Mouse (Mus musculus) forebrain, embryonic 14.5 days (tissue): ENCODE data around the gene Rhpn2. TPM values are rescaled to one million over a fixed set of nuclear protein-coding genes. Genes with fewer than 3 reads are reported as not detected.

Experiments used
- ATAC-seq: fragments of 200-750 bp; cut with Nextera tagmentation; 2 replicates; pipeline ENCODE4 v1.8.0; 2017; ENCODE audit warnings: mild to moderate bottlenecking, moderate library complexity
- DNase-seq: peaks from one replicate; pipeline ENCODE4 v3.0.0-alpha.2; 2015; ENCODE audit warnings: low spot score
- H3K27ac ChIP-seq: fragments of 300-500 bp; sonication (generic); 2 replicates; pipeline ENCODE4 v1.5.1; 2014; ENCODE audit warnings: low read depth, mild to moderate bottlenecking, control low read depth, low read length, moderate library complexity
- H3K27me3 ChIP-seq: fragments of 300-500 bp; sonication (generic); replicated peaks from 2 replicates; pipeline ENCODE4 v1.6.1; 2014; ENCODE audit warnings: low read length, control low read depth, mixed read lengths; ENCODE audit not compliant: control insufficient read depth, insufficient read depth
- H3K36me3 ChIP-seq: fragments of 300-500 bp; sonication (generic); 2 replicates; pipeline ENCODE4 v1.6.1; 2014; ENCODE audit warnings: low read length, control low read depth; ENCODE audit not compliant: control insufficient read depth, insufficient read depth
- H3K4me1 ChIP-seq: fragments of 300-500 bp; sonication (generic); 2 replicates; pipeline ENCODE4 v1.6.1; 2014; ENCODE audit warnings: antibody characterized with exemption, low read length, control low read depth; ENCODE audit not compliant: control insufficient read depth, insufficient read depth
- H3K4me2 ChIP-seq: fragments of 300-500 bp; sonication (generic); 2 replicates; pipeline ENCODE4 v1.6.1; 2014; ENCODE audit warnings: mild to moderate bottlenecking, control low read depth, low read length
- H3K4me3 ChIP-seq: fragments of 300-500 bp; sonication (generic); 2 replicates; pipeline ENCODE4 v1.5.1; 2014; ENCODE audit warnings: low read depth, low read length, control low read depth
- H3K9ac ChIP-seq: fragments of 300-500 bp; sonication (generic); 2 replicates; pipeline ENCODE4 v1.6.1; 2014; ENCODE audit warnings: mild to moderate bottlenecking, low read length, control low read depth, moderate library complexity
- H3K9me3 ChIP-seq: fragments of 300-500 bp; sonication (generic); replicated peaks from 2 replicates; pipeline ENCODE4 v1.6.1; 2016; ENCODE audit warnings: low read length, control low read depth, mixed read lengths; ENCODE audit not compliant: control insufficient read depth
- WGBS: fragments of 180-500 bp; shearing (Covaris S2); extraction: QIAGEN DNeasy Blood & Tissue Kit; methylation state at CpG from one replicate; pipeline ENCODE4 v1.1.7; 2014; 5-methylcytosine and 5-hydroxymethylcytosine counted together
- polyA plus RNA-seq: library from polyadenylated mRNA; unstranded; fragments of >200 nt; fragmentation: Nextera tagmentation; extraction: Ambion mirVana; gene quantifications from 2 replicates; pipeline ENCODE4 v1.2.1, GENCODE M21; 2014

Rhpn2 gene
- polyA plus RNA-seq, 1 experiment from 2014 or later = 1.2 TPM

GRCm38 (mm10) chr7:35355303-35355872 lies 21.4 kb downstream of the Rhpn2 start:
- no peak overlapping the region for H3K4me3 ChIP-seq
- no peaks in the 10 kb centered on the region for H3K27me3 ChIP-seq
- no peak for DNase-seq
- H3K9me3 ChIP-seq = no peaks in the 10 kb centered on the region
- H3K9ac ChIP-seq = no peak overlapping the region
- no peak overlapping the region for H3K4me2 ChIP-seq
- no peaks in the 10 kb centered on the region for H3K4me1 ChIP-seq
- 88% methylated on average over 5 of the region's 5 CpGs for WGBS
- ATAC-seq = no peak
- H3K27ac ChIP-seq = no peak overlapping the region
- H3K36me3 ChIP-seq = no peaks in the 10 kb centered on the region

DNA sequence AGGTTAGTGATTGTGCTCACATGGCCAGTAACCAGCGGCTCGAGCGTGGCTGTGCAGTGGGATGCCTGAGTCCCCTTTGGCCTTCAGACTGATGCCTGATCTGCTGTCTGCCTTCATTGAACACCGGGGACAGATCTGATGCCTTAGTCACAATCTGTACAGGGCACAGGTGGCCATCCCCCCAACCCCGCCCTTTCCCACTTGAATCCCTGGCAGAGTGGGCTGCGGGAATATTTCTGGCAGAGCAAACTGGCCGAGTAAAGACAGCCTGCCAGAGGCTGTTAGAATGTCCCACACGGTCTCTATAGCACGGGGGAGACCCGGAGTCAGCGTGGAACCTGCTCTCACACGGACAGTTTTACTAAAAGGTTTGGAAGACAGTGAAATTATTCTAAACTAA lies 23.7 kb downstream of the Rhpn2 start:
- no peaks in the 10 kb centered on the region for H3K4me1 ChIP-seq
- DNase-seq (no peak), ATAC-seq (no peak)
- 87% methylated on average over 12 of the region's 12 CpGs for WGBS
- H3K9me3 ChIP-seq = no peaks in the 10 kb centered on the region
- H3K27me3 ChIP-seq = no peaks in the 10 kb centered on the region
- H3K4me2 ChIP-seq = no peak overlapping the region
- no peaks in the 10 kb centered on the region for H3K36me3 ChIP-seq
- H3K4me3 ChIP-seq = no peak overlapping the region
- no peak overlapping the region for H3K27ac ChIP-seq
- H3K9ac ChIP-seq = no peak overlapping the region

- no peaks in the 10 kb centered on the region for H3K36me3 ChIP-seq
- DNase-seq (no peak), ATAC-seq (no peak)
- WGBS = 80% methylated on average over 5 of the region's 5 CpGs
- H3K4me1 ChIP-seq = no peaks in the 10 kb centered on the region
- no peak overlapping the region for H3K4me2 ChIP-seq
- H3K27ac ChIP-seq = no peak overlapping the region
- no peaks in the 10 kb centered on the region for H3K27me3 ChIP-seq
- no peak overlapping the region for H3K4me3 ChIP-seq
- no peaks in the 10 kb centered on the region for H3K9me3 ChIP-seq
- no peak overlapping the region for H3K9ac ChIP-seq
Measured at GRCm38 (mm10) chr7:35362253-35362652, 28.3 kb downstream of the Rhpn2 start.

DNA sequence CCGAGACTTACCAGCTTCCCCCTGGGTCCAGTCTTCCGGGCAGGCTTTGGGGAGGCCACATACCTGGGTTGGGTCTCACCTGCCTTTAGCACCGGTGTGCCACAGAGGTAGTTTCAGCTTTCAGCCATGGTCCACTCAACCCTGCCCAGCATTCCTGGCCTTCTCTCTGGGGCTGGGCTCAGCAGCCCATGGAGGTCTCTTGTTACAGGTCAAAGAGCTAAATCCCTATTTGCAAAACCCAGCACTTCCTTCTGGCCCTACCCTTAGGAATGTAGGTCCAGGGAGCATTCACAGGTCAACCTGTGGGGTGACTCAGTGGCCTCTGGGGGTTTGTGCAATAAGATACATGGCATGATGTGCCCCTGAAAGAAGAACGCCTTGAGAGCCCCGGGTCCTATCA lies 28.9 kb downstream of the Rhpn2 start:
- WGBS = 72% methylated on average over 5 of the region's 5 CpGs
- Histone ChIP-seq H3K4me3 (no peak overlapping the region), H3K36me3 (no peaks in the 10 kb centered on the region), H3K27me3 (no peaks in the 10 kb centered on the region), H3K4me2 (no peak overlapping the region), H3K9ac (no peak overlapping the region), H3K9me3 (no peaks in the 10 kb centered on the region), H3K27ac (no peak overlapping the region), H3K4me1 (no peaks in the 10 kb centered on the region)
- no peak for ATAC-seq
- no peak for DNase-seq

DNA sequence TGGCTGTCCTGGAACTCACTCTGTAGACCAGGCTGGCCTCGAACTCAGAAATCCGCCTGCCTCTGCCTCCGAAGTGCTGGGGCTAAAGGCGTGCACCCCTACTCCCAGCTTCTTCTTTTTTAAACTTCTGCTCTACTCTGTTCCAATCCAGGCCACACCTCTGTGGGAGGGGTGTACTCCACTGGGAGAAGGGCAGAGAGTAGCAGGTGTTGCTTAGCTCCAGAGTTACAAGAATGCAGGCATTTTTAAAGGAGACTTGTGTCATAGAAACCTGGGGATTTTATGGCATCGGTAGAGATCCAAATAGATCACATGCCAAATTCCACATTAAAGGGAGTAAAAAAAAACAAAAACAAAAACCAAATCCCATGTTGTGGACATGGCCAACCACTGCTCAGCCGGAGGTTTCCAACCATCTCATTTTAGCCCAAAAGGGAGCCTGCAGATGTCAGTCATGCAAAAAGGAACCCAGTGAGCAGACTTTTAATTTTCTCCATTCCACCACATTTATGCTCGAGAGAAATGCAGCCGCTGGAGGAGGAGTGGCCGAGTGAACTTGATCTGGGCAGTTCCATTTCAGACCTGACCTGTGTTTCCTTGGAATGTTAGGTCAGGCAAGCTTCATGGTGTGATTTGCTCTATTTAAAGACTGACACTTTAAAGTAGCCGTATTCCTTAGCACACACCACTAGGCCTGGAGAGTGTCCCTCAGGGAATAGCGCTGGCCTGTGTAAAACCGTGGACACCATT lies 31.4 kb downstream of the Rhpn2 start:
- DNase-seq (no peak), ATAC-seq (no peak)
- Histone ChIP-seq H3K4me3 (no peak overlapping the region), H3K4me1 (no peaks in the 10 kb centered on the region), H3K9me3 (no peaks in the 10 kb centered on the region), H3K9ac (no peak overlapping the region), H3K4me2 (no peak overlapping the region), H3K36me3 (no peaks in the 10 kb centered on the region), H3K27me3 (no peaks in the 10 kb centered on the region), H3K27ac (no peak overlapping the region)
- 85% methylated on average over 12 of the region's 12 CpGs for WGBS

DNA sequence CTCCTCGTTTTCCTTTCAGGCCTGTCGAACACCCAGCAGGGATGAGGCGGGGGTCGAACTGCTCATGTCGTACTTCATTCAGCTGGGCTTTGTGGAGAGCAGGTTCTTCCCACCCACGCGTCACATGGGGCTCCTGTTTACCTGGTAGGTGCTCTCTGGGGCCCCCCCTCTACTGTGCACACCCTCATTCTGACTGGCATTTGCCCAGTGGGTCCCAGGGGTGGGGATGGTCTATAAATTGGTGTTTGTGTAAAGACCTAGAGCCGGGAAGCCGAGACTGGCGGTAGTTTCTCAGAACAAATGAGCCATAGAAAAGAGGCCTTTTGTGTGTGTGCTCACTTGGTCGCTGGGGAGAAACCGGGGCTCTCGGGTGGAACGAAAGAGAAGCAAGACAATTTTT lies 37.1 kb downstream of the Rhpn2 start:
- ATAC-seq (no peak), DNase-seq (peak; percentile 27)
- Histone ChIP-seq H3K4me3 (no peak overlapping the region), H3K4me2 (no peak overlapping the region), H3K4me1 (no peaks in the 10 kb centered on the region), H3K27ac (no peak overlapping the region), H3K9me3 (no peaks in the 10 kb centered on the region), H3K36me3 (no peaks in the 10 kb centered on the region), H3K9ac (no peak overlapping the region), H3K27me3 (no peaks in the 10 kb centered on the region)
- WGBS = 6% methylated on average over 14 of the region's 14 CpGs

- H3K4me3 ChIP-seq = no peak overlapping the region
- no peaks in the 10 kb centered on the region for H3K36me3 ChIP-seq
- DNase-seq = no peak
- 94% methylated on average over 14 of the region's 14 CpGs for WGBS
- H3K9me3 ChIP-seq = no peaks in the 10 kb centered on the region
- no peak overlapping the region for H3K9ac ChIP-seq
- no peaks in the 10 kb centered on the region for H3K27me3 ChIP-seq
- no peak overlapping the region for H3K4me2 ChIP-seq
- no peak overlapping the region for H3K27ac ChIP-seq
- ATAC-seq = no peak
- no peaks in the 10 kb centered on the region for H3K4me1 ChIP-seq
Measured at GRCm38 (mm10) chr7:35372483-35373017, 38.6 kb downstream of the Rhpn2 start.

- Histone ChIP-seq H3K27me3 (no peaks in the 10 kb centered on the region), H3K9ac (no peak overlapping the region), H3K4me1 (no peaks in the 10 kb centered on the region), H3K4me2 (no peak overlapping the region), H3K27ac (no peak overlapping the region), H3K9me3 (no peaks in the 10 kb centered on the region), H3K36me3 (no peaks in the 10 kb centered on the region), H3K4me3 (no peak overlapping the region)
- ATAC-seq (no peak), DNase-seq (no peak)
- 69% methylated on average over 16 of the region's 16 CpGs for WGBS
Measured at GRCm38 (mm10) chr7:35373146-35373989, 39.4 kb downstream of the Rhpn2 start.
